Mouse (Mus musculus): ENCODE results near the gene Wdfy4. TPM values are rescaled to one million over a fixed set of nuclear protein-coding genes. Genes with fewer than 3 reads are reported as not detected.

Gene Wdfy4
- total and polyA plus RNA-seq, 2 experiments from 2014 or later: 0.14 to 1.4 TPM

- Histone ChIP-seq H3K27ac (ENCODE audit: low read depth) (no peak overlapping the region), H3K4me3 (ENCODE audit: low read depth, low read length) (no peak overlapping the region), H3K9me3 (replicated peaks; ENCODE audit: control insufficient read depth, low read length) (no peaks in the 10 kb centered on the region), H3K9ac (replicated peaks; ENCODE audit: low read depth, low read length) (no peak overlapping the region), H3K27me3 (ENCODE audit: control insufficient read depth, insufficient read depth, low read length) (no peaks in the 10 kb centered on the region), H3K4me2 (ENCODE audit: low read depth, low read length) (no peak overlapping the region), H3K36me3 (replicated peaks; ENCODE audit: control insufficient read depth, insufficient read depth, low read length) (no peaks in the 10 kb centered on the region), H3K4me1 (ENCODE audit: control insufficient read depth, insufficient read depth) (no peaks in the 10 kb centered on the region)
- 57% methylated on average over 5 of the region's 5 CpGs for WGBS
- TF ChIP-seq CTCF (IDR thresholded peaks at IDR 0.05; ENCODE audit: low read depth) (no peak), EP300 (IDR thresholded peaks at IDR 0.05; ENCODE audit: low read depth) (no peak)
- ATAC-seq (ENCODE audit: insufficient read depth, low read depth) (no peak), DNase-seq (ENCODE audit: low spot score) (no peak)
These were observed 85.4 kb downstream of the Wdfy4 start for GRCm38 (mm10) chr14:33099926-33100325.

DNA sequence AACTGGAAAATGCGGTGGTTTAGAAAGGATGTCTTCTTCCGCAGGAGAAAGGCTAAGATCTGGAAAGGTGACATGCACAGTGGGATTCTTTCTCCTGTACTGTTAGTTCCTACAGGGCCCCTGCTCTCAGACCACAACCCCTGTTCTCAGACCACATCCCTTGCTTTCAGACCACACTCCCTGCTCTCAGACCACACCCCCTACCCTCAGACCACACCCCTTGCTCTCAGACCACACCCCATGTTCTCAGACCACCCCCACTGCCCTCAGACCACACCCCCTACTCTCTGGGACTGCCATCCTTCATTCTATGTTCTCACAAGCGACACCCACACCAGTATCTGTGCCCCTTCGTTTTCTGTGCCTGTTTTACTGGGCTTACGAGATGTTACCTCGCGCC, 86.2 kb downstream of the Wdfy4 start:
- H3K27me3 ChIP-seq (ENCODE audit: control insufficient read depth, insufficient read depth, low read length): no peaks in the 10 kb centered on the region
- no peak overlapping the region for H3K4me3 ChIP-seq (ENCODE audit: low read depth, low read length)
- H3K4me1 ChIP-seq (ENCODE audit: control insufficient read depth, insufficient read depth): no peaks in the 10 kb centered on the region
- no peak for DNase-seq (ENCODE audit: low spot score)
- ATAC-seq (ENCODE audit: insufficient read depth, low read depth): no peak
- 68% methylated on average over 7 of the region's 7 CpGs for WGBS
- no peaks in the 10 kb centered on the region for H3K9me3 ChIP-seq (replicated peaks; ENCODE audit: control insufficient read depth, low read length)
- H3K9ac ChIP-seq (replicated peaks; ENCODE audit: low read depth, low read length): no peak overlapping the region
- H3K4me2 ChIP-seq (ENCODE audit: low read depth, low read length): no peak overlapping the region
- no peak overlapping the region for H3K27ac ChIP-seq (ENCODE audit: low read depth)
- TF ChIP-seq EP300 (IDR thresholded peaks at IDR 0.05; ENCODE audit: low read depth): no peak
- no peaks in the 10 kb centered on the region for H3K36me3 ChIP-seq (replicated peaks; ENCODE audit: control insufficient read depth, insufficient read depth, low read length)

GRCm38 (mm10) chr14:33096462-33096861, 88.8 kb downstream of the Wdfy4 start:
- H3K4me3 ChIP-seq (ENCODE audit: low read depth, low read length): no peak overlapping the region
- H3K4me2 ChIP-seq (ENCODE audit: low read depth, low read length): no peak overlapping the region
- H3K9me3 ChIP-seq (replicated peaks; ENCODE audit: control insufficient read depth, low read length): no peaks in the 10 kb centered on the region
- DNase-seq (ENCODE audit: low spot score) (no peak), ATAC-seq (ENCODE audit: insufficient read depth, low read depth) (no peak)
- H3K4me1 ChIP-seq (ENCODE audit: control insufficient read depth, insufficient read depth): no peaks in the 10 kb centered on the region
- H3K36me3 ChIP-seq (replicated peaks; ENCODE audit: control insufficient read depth, insufficient read depth, low read length): no peaks in the 10 kb centered on the region
- no peak overlapping the region for H3K9ac ChIP-seq (replicated peaks; ENCODE audit: low read depth, low read length)
- WGBS: 81% methylated on average over 5 of the region's 5 CpGs
- TF ChIP-seq CTCF (IDR thresholded peaks at IDR 0.05; ENCODE audit: low read depth) (no peak), EP300 (IDR thresholded peaks at IDR 0.05; ENCODE audit: low read depth) (no peak)
- H3K27me3 ChIP-seq (ENCODE audit: control insufficient read depth, insufficient read depth, low read length): no peaks in the 10 kb centered on the region
- no peak overlapping the region for H3K27ac ChIP-seq (ENCODE audit: low read depth)

GRCm38 (mm10) chr14:33083326-33083725, 102.0 kb downstream of the Wdfy4 start:
- TF ChIP-seq EP300 (IDR thresholded peaks at IDR 0.05; ENCODE audit: low read depth): no peak
- no peak for TF ChIP-seq CTCF (IDR thresholded peaks at IDR 0.05; ENCODE audit: low read depth)
- H3K4me3 ChIP-seq (ENCODE audit: low read depth, low read length): no peak overlapping the region
- H3K27ac ChIP-seq (ENCODE audit: low read depth): no peak overlapping the region
- H3K9me3 ChIP-seq (replicated peaks; ENCODE audit: control insufficient read depth, low read length): no peaks in the 10 kb centered on the region
- DNase-seq (ENCODE audit: low spot score) (no peak), ATAC-seq (ENCODE audit: insufficient read depth, low read depth) (no peak)
- H3K36me3 ChIP-seq (replicated peaks; ENCODE audit: control insufficient read depth, insufficient read depth, low read length): no peaks in the 10 kb centered on the region
- H3K4me1 ChIP-seq (ENCODE audit: control insufficient read depth, insufficient read depth): no peaks in the 10 kb centered on the region
- no peak overlapping the region for H3K9ac ChIP-seq (replicated peaks; ENCODE audit: low read depth, low read length)
- no peak overlapping the region for H3K4me2 ChIP-seq (ENCODE audit: low read depth, low read length)
- 74% methylated on average over 8 of the region's 8 CpGs for WGBS
- H3K27me3 ChIP-seq (ENCODE audit: control insufficient read depth, insufficient read depth, low read length): no peaks in the 10 kb centered on the region

GRCm38 (mm10) chr14:33082301-33082700, 103.0 kb downstream of the Wdfy4 start:
- Histone ChIP-seq H3K27me3 (ENCODE audit: control insufficient read depth, insufficient read depth, low read length) (no peaks in the 10 kb centered on the region), H3K4me2 (ENCODE audit: low read depth, low read length) (no peak overlapping the region), H3K4me1 (ENCODE audit: control insufficient read depth, insufficient read depth) (no peaks in the 10 kb centered on the region), H3K27ac (ENCODE audit: low read depth) (no peak overlapping the region), H3K36me3 (replicated peaks; ENCODE audit: control insufficient read depth, insufficient read depth, low read length) (no peaks in the 10 kb centered on the region), H3K9me3 (replicated peaks; ENCODE audit: control insufficient read depth, low read length) (no peaks in the 10 kb centered on the region), H3K4me3 (ENCODE audit: low read depth, low read length) (no peak overlapping the region), H3K9ac (replicated peaks; ENCODE audit: low read depth, low read length) (no peak overlapping the region)
- WGBS: 47% methylated on average over 1 of the region's 1 CpGs
- DNase-seq (ENCODE audit: low spot score): no peak
- ATAC-seq (ENCODE audit: insufficient read depth, low read depth): no peak
- TF ChIP-seq CTCF (IDR thresholded peaks at IDR 0.05; ENCODE audit: low read depth) (no peak), EP300 (IDR thresholded peaks at IDR 0.05; ENCODE audit: low read depth) (no peak)

DNA sequence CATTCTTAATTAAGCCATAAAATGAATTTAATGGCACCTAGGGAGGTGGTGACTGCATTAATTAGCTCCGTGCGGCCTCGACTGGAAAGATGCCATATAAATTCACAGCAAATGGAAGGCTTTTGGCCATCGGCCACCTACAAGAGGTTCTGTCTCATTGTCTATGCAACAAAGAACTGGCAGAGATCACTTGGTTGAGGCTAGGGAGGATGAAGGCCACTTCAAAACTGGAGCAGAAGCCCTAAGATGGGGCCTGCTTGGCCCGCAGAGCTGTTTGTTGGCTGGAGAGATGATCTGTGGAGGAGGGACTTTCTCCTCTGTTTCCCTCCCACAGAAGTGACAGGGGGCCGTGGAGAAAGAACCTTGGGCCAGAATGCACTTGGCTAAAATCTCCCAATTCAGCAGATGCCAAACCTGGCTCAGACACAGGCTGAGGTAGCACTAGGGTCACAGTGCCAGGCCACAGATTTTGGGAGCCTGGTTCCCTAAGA, 103.9 kb downstream of the Wdfy4 start:
- Histone ChIP-seq H3K4me3 (ENCODE audit: low read depth, low read length) (no peak overlapping the region), H3K27me3 (ENCODE audit: control insufficient read depth, insufficient read depth, low read length) (no peaks in the 10 kb centered on the region), H3K4me1 (ENCODE audit: control insufficient read depth, insufficient read depth) (no peaks in the 10 kb centered on the region), H3K27ac (ENCODE audit: low read depth) (no peak overlapping the region), H3K9me3 (replicated peaks; ENCODE audit: control insufficient read depth, low read length) (no peaks in the 10 kb centered on the region), H3K9ac (replicated peaks; ENCODE audit: low read depth, low read length) (no peak overlapping the region), H3K36me3 (replicated peaks; ENCODE audit: control insufficient read depth, insufficient read depth, low read length) (no peaks in the 10 kb centered on the region), H3K4me2 (ENCODE audit: low read depth, low read length) (no peak overlapping the region)
- DNase-seq (ENCODE audit: low spot score) (no peak), ATAC-seq (ENCODE audit: insufficient read depth, low read depth) (no peak)
- TF ChIP-seq CTCF (IDR thresholded peaks at IDR 0.05; ENCODE audit: low read depth): no peak
- no peak for TF ChIP-seq EP300 (IDR thresholded peaks at IDR 0.05; ENCODE audit: low read depth)
- WGBS: 78% methylated on average over 6 of the region's 6 CpGs
